Mouse (Mus musculus): ENCODE data around the gene Grid1.

DNA sequence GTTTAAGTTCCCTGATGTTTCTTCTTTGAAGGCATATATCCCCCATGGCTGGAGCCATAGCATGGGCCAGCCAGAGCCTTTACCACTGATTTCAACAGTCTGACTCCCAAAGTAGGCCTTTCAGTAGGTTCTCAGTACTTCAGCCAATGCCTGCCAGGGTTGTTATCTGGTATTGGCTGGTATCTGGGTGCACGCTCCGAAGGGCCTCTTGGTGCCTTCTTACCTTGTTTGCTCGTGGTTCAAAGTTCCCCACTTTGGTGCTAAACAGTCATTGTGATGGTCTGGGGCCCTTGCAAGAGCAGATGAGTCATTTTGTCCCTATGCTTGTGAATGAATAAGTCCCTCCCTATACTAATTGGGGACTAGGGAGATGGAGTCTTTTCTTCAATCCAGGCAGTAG is 377.5 kb downstream of the Grid1 start:
- TF ChIP-seq POLR2A (IDR thresholded peaks at IDR 0.05; ENCODE audit: insufficient read depth, low read length): no peak
- no peak for TF ChIP-seq CTCF (IDR thresholded peaks at IDR 0.05; ENCODE audit: low read depth, low read length)
